Mouse (Mus musculus) E14TG2a.4 (cell line): ENCODE results near the gene Sesn1.

Experiments used
- CTCF ChIP-seq: conservative IDR thresholded peaks from 2 replicates; pipeline ENCODE4 v1.5.1; 2014; ENCODE audit warnings: low read length
- NANOG ChIP-seq: IDR thresholded peaks from 2 replicates; pipeline ENCODE4 v1.6.1; 2014; ENCODE audit warnings: borderline replicate concordance, low read length, mixed read lengths
- POU5F1 ChIP-seq: IDR thresholded peaks from 2 replicates; pipeline ENCODE4 v1.6.1; 2014; ENCODE audit warnings: low read length, borderline replicate concordance

DNA sequence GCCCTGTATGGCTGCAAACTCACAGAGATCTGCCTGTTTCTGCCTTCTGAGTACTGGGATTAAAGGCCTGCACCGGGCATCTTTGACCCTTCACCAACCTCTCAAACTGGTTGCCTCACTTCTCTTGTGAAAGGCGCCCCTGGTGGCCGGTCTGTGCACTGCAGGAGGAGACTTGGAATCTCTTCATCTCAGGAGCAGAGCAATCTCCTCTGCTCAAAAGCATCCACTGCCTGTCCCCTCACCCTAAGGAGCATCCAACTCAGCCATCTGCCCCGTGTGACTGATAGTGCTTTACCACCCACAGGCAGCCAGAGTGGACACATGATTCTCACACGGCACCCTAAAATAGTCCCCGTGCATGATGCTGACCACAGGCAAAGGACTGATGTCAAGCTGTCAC is 123.8 kb downstream of the Sesn1 start:
- peak; percentile 93 for TF ChIP-seq CTCF
- no peak for TF ChIP-seq POU5F1
- TF ChIP-seq NANOG: no peak
